Mouse (Mus musculus) heart, adult 2 months (tissue): ENCODE measurements around the gene Gramd1b.

Experiments
- CTCF ChIP-seq: fragments of 200-600 bp; IDR thresholded peaks from 2 replicates; pipeline ENCODE4 v1.8.1; 2022; ENCODE audit warnings: antibody characterized with exemption, mild to moderate bottlenecking, moderate library complexity
- POLR2A ChIP-seq: fragments of 200-500 bp; IDR thresholded peaks from 2 replicates; pipeline ENCODE4 v1.6.1; 2011; ENCODE audit warnings: mild to moderate bottlenecking, low read depth, low read length, control low read depth; ENCODE audit not compliant: insufficient read depth

DNA sequence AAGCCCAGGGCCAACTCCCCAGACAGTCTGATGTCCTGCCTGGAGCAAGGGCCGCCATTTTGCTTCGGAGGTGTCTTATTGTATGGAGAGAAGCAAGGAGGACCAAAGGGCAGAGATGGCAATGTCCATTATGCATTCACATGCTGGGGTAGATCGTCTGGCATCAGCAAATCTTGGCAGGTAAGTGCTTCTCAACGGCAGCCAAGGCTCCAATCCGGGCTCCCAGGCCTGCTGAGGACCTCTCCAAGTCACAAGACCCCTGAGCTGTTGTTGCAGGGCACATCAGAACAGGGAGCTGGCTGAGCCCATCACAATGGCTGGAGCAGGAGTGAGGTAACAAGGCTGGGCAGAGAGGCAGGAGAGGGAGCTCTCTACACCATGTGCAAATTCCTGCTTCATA lies 237.4 kb downstream of the Gramd1b start:
- TF ChIP-seq POLR2A: no peak
- no peak for TF ChIP-seq CTCF
